Mouse (Mus musculus) gastrocnemius, adult 8-10 months (tissue): ENCODE results near the gene Slc29a1. TPM values are rescaled to one million over a fixed set of nuclear protein-coding genes. Genes with fewer than 3 reads are reported as not detected.

Source experiments
- total RNA-seq, 4 experiments: library from RNA; stranded (reverse); gene quantifications; 2 replicates each; pipeline ENCODE4 v1.2.4; 2022

The Slc29a1 gene
- total RNA-seq, 4 experiments from 2014 or later: 26.6 to 31.2 (median 27.2) TPM

Other genes with a start within 250 kb of the Slc29a1 start
- 10 to 100 TPM; 31.4 to 38.9 (median 37.5) TPM for gene Cdc5l, start 165.9 kb downstream of the Slc29a1 start, total RNA-seq
- not detected for gene Spats1, start 124.2 kb downstream of the Slc29a1 start, total RNA-seq
- gene Aars2, start 92.8 kb downstream of the Slc29a1 start, total RNA-seq: 10 to 100 TPM; 13.6 to 15.4 (median 14.2) TPM
- gene Tcte1, start 76.2 kb downstream of the Slc29a1 start, total RNA-seq: not detected
- not detected for gene Tmem151b, start 49.9 kb downstream of the Slc29a1 start, total RNA-seq
- under 1 TPM; 0.27 to 0.56 (median 0.34) TPM for gene Nfkbie, start 43.9 kb downstream of the Slc29a1 start, total RNA-seq
- 10 to 100 TPM; 17.2 to 22.9 (median 19.8) TPM for gene Slc35b2, start 35.7 kb downstream of the Slc29a1 start, total RNA-seq
- gene Hsp90ab1, start 26.3 kb downstream of the Slc29a1 start, total RNA-seq: 1,000 to 10,000 TPM; 1,140 to 1,362 (median 1,203) TPM
- not detected for gene Mymx, start 2.5 kb upstream of the Slc29a1 start, total RNA-seq
- gene Capn11, start 59.7 kb upstream of the Slc29a1 start, total RNA-seq: under 1 TPM; 0.15 to 0.51 (median 0.33) TPM
- 100 to 1,000 TPM; 105 to 141 (median 132) TPM for gene Mrpl14, start 86.7 kb upstream of the Slc29a1 start, total RNA-seq
- 10 to 100 TPM; 65.5 to 74.0 (median 68.3) TPM for gene Tmem63b, start 87.3 kb upstream of the Slc29a1 start, total RNA-seq
- gene 1600014C23Rik, start 134.2 kb upstream of the Slc29a1 start, total RNA-seq: under 1 TPM in 1 of 4 experiments, not detected in 3; 0.92 TPM